Mouse (Mus musculus) CH12.LX (cell line): ENCODE measurements around the gene 4930519G04Rik.

Source experiments
- CHD2 ChIP-seq: IDR thresholded peaks from 2 replicates; pipeline ENCODE4 v1.6.1; 2011; ENCODE audit warnings: low read length, improper control_type of control experiment
- CTCF ChIP-seq, 2 experiments: IDR thresholded peaks in 1 of 2; conservative IDR thresholded peaks in 1 of 2; 2 replicates each; pipeline ENCODE4 v1.5.1; 2011 to 2012; ENCODE audit warnings: low read depth in 2 of 2, low read length in 2 of 2, improper control_type of control experiment in 1 of 2, inconsistent platforms in 1 of 2, mild to moderate bottlenecking in 1 of 2, moderate library complexity in 1 of 2
- JUN ChIP-seq: IDR thresholded peaks from 2 replicates; pipeline ENCODE4 v1.6.1; 2011; ENCODE audit warnings: low read depth, mild to moderate bottlenecking, low read length, improper control_type of control experiment, moderate library complexity; ENCODE audit not compliant: insufficient read depth
- NELFE ChIP-seq: IDR thresholded peaks from 2 replicates; pipeline ENCODE4 v1.6.1; 2011; ENCODE audit warnings: low read depth, low read length, improper control_type of control experiment
- POLR2A ChIP-seq: IDR thresholded peaks from 2 replicates; pipeline ENCODE4 v1.6.1; 2011; ENCODE audit warnings: low read depth, mild to moderate bottlenecking, improper control_type of control experiment, low read length
- RCOR1 ChIP-seq: conservative IDR thresholded peaks from 2 replicates; pipeline ENCODE4 v1.6.1; 2012; ENCODE audit warnings: low read depth, mild to moderate bottlenecking, inconsistent platforms, low read length, improper control_type of control experiment
- UBTF ChIP-seq: IDR thresholded peaks from 2 replicates; pipeline ENCODE4 v1.6.1; 2012; ENCODE audit warnings: low read depth, mild to moderate bottlenecking, inconsistent platforms, low read length, improper control_type of control experiment, moderate library complexity
- USF1 ChIP-seq: IDR thresholded peaks from 2 replicates; pipeline ENCODE4 v1.6.1; 2014; ENCODE audit warnings: low read depth, mild to moderate bottlenecking, inconsistent platforms, low read length, improper control_type of control experiment
- ZC3H11A ChIP-seq: IDR thresholded peaks from 2 replicates; pipeline ENCODE4 v1.6.1; 2012; ENCODE audit warnings: low read depth, mild to moderate bottlenecking, inconsistent platforms, low read length, improper control_type of control experiment

GRCm38 (mm10) chr5:114858582-114858981, 5.1 kb downstream of the 4930519G04Rik start, which contains the start of gene Gm9936:
- TF ChIP-seq POLR2A: no peak
- no peak for TF ChIP-seq CTCF (conservative IDR thresholded peaks at IDR 0.05 in 1 of 2, IDR thresholded peaks at IDR 0.05 in 1 of 2; ENCODE audit: low read depth in 2 of 2, low read length in 2 of 2)
- TF ChIP-seq USF1: no peak
- no peak for TF ChIP-seq UBTF
- TF ChIP-seq ZC3H11A: no peak
- TF ChIP-seq RCOR1: no peak
- no peak for TF ChIP-seq JUN
- TF ChIP-seq NELFE: no peak
- no peak for TF ChIP-seq CHD2
